Mouse (Mus musculus) forebrain, embryonic 15.5 days (tissue): Measurements from ENCODE around the gene Npm3. TPM values are rescaled to one million over a fixed set of nuclear protein-coding genes. Genes with fewer than 3 reads are reported as not detected.

Experiments
- ATAC-seq: fragments of 200-750 bp; cut with Nextera tagmentation; replicated peaks from 2 replicates; pipeline ENCODE4 v1.8.0; 2017; ENCODE audit warnings: mild to moderate bottlenecking, moderate TSS enrichment, moderate library complexity
- H3K27ac ChIP-seq: fragments of 300-500 bp; sonication (generic); replicated peaks from 2 replicates; pipeline ENCODE4 v1.5.1; 2015; ENCODE audit warnings: mild to moderate bottlenecking, inconsistent platforms
- H3K27me3 ChIP-seq: fragments of 300-500 bp; sonication (generic); 2 replicates; pipeline ENCODE4 v1.6.1; 2015; ENCODE audit warnings: inconsistent platforms
- H3K36me3 ChIP-seq: fragments of 300-500 bp; sonication (generic); 2 replicates; pipeline ENCODE4 v1.6.1; 2015; ENCODE audit warnings: mild to moderate bottlenecking, inconsistent platforms
- H3K4me1 ChIP-seq: fragments of 300-500 bp; sonication (generic); 2 replicates; pipeline ENCODE4 v1.6.1; 2015; ENCODE audit warnings: inconsistent platforms
- H3K4me2 ChIP-seq: fragments of 300-500 bp; sonication (generic); replicated peaks from 2 replicates; pipeline ENCODE4 v1.6.1; 2015; ENCODE audit warnings: mild to moderate bottlenecking, inconsistent platforms
- H3K4me3 ChIP-seq: fragments of 300-500 bp; sonication (generic); 2 replicates; pipeline ENCODE4 v1.5.1; 2015; ENCODE audit warnings: mild to moderate bottlenecking, inconsistent platforms
- H3K9ac ChIP-seq: fragments of 300-500 bp; sonication (generic); replicated peaks from 2 replicates; pipeline ENCODE4 v1.6.1; 2015; ENCODE audit warnings: mild to moderate bottlenecking, inconsistent platforms
- H3K9me3 ChIP-seq: fragments of 300-500 bp; sonication (generic); 2 replicates; pipeline ENCODE4 v1.6.1; 2016; ENCODE audit warnings: inconsistent platforms
- WGBS: fragments of 180-500 bp; shearing (Covaris S2); methylation state at CpG from one replicate; pipeline ENCODE4 v1.1.7; 2015; ENCODE audit warnings: mixed read lengths; 5-methylcytosine and 5-hydroxymethylcytosine counted together
- polyA plus RNA-seq: library from polyadenylated mRNA; unstranded; fragments of >200 nt; fragmentation: Nextera tagmentation; extraction: Ambion mirVana; gene quantifications from 2 replicates; pipeline ENCODE4 v1.2.1, GENCODE M21; 2015

Npm3 gene
- polyA plus RNA-seq, 1 experiment from 2014 or later, result 9.5 TPM

GRCm38 (mm10) chr19:45740233-45740632, 9.2 kb downstream of the Npm3 start:
- no peak overlapping the region for H3K4me2 ChIP-seq
- peaks cover 93% of the 10 kb centered on the region for H3K27me3 ChIP-seq
- no peak for ATAC-seq
- H3K4me1 ChIP-seq, result peaks cover 34% of the 10 kb centered on the region
- H3K27ac ChIP-seq, result no peak overlapping the region
- H3K9me3 ChIP-seq, result no peaks in the 10 kb centered on the region
- H3K36me3 ChIP-seq, result no peaks in the 10 kb centered on the region
- no peak overlapping the region for H3K4me3 ChIP-seq
- WGBS, result 5% methylated on average over 13 of the region's 13 CpGs
- no peak overlapping the region for H3K9ac ChIP-seq

- no peak overlapping the region for H3K4me2 ChIP-seq
- peaks cover 92% of the 10 kb centered on the region for H3K27me3 ChIP-seq
- ATAC-seq, result no peak
- no peak overlapping the region for H3K4me3 ChIP-seq
- H3K9ac ChIP-seq, result no peak overlapping the region
- no peak overlapping the region for H3K27ac ChIP-seq
- no peaks in the 10 kb centered on the region for H3K36me3 ChIP-seq
- WGBS, result 50% methylated on average over 5 of the region's 5 CpGs
- no peaks in the 10 kb centered on the region for H3K9me3 ChIP-seq
- peaks cover 30% of the 10 kb centered on the region for H3K4me1 ChIP-seq
Observed at GRCm38 (mm10) chr19:45738521-45738920, 10.9 kb downstream of the Npm3 start.

- Histone ChIP-seq H3K4me1 (peaks cover 27% of the 10 kb centered on the region), H3K9ac (no peak overlapping the region), H3K4me3 (no peak overlapping the region), H3K9me3 (no peaks in the 10 kb centered on the region), H3K27ac (no peak overlapping the region), H3K36me3 (no peaks in the 10 kb centered on the region), H3K4me2 (no peak overlapping the region), H3K27me3 (peaks cover 91% of the 10 kb centered on the region)
- ATAC-seq, result no peak
- WGBS, result 60% methylated on average over 10 of the region's 10 CpGs
Observed at GRCm38 (mm10) chr19:45737846-45738484, 11.4 kb downstream of the Npm3 start.

- WGBS, result 8% methylated on average over 23 of the region's 23 CpGs
- Histone ChIP-seq H3K36me3 (no peaks in the 10 kb centered on the region), H3K9ac (no peak overlapping the region; the same call in 1 of the 2 replicates), H3K27ac (no peak overlapping the region), H3K4me1 (peaks cover 21% of the 10 kb centered on the region), H3K27me3 (peaks cover 93% of the 10 kb centered on the region), H3K9me3 (no peaks in the 10 kb centered on the region), H3K4me3 (peak overlapping the region; percentile 35), H3K4me2 (peak overlapping the region; percentile 60)
- no peak for ATAC-seq
Observed at GRCm38 (mm10) chr19:45737208-45737845, 12.1 kb downstream of the Npm3 start.

GRCm38 (mm10) chr19:45736855-45737207, 12.6 kb downstream of the Npm3 start:
- 1% methylated on average over 28 of the region's 28 CpGs for WGBS
- no peak overlapping the region for H3K27ac ChIP-seq
- H3K9me3 ChIP-seq, result no peaks in the 10 kb centered on the region
- H3K4me3 ChIP-seq, result peak overlapping the region; percentile 35
- peak; percentile 46; the same call in 1 of the 2 replicates for ATAC-seq
- H3K27me3 ChIP-seq, result peaks cover 88% of the 10 kb centered on the region
- H3K4me2 ChIP-seq, result peak overlapping the region; percentile 60
- H3K9ac ChIP-seq, result no peak overlapping the region; the same call in 1 of the 2 replicates
- no peaks in the 10 kb centered on the region for H3K36me3 ChIP-seq
- H3K4me1 ChIP-seq, result peaks cover 16% of the 10 kb centered on the region

GRCm38 (mm10) chr19:45736241-45736640, 13.2 kb downstream of the Npm3 start:
- Histone ChIP-seq H3K27ac (no peak overlapping the region), H3K4me1 (peaks cover 10% of the 10 kb centered on the region), H3K9me3 (no peaks in the 10 kb centered on the region), H3K4me3 (no peak overlapping the region), H3K27me3 (peaks cover 82% of the 10 kb centered on the region), H3K36me3 (no peaks in the 10 kb centered on the region), H3K9ac (no peak overlapping the region), H3K4me2 (no peak overlapping the region)
- 50% methylated on average over 1 of the region's 1 CpGs for WGBS
- ATAC-seq, result no peak

GRCm38 (mm10) chr19:45734762-45735161, 14.6 kb downstream of the Npm3 start:
- Histone ChIP-seq H3K4me3 (no peak overlapping the region), H3K36me3 (no peaks in the 10 kb centered on the region), H3K4me1 (peaks cover 10% of the 10 kb centered on the region), H3K9me3 (no peaks in the 10 kb centered on the region), H3K27ac (no peak overlapping the region), H3K9ac (no peak overlapping the region), H3K4me2 (no peak overlapping the region), H3K27me3 (peaks cover 72% of the 10 kb centered on the region)
- no peak for ATAC-seq
- WGBS, result 50% methylated on average over 7 of the region's 7 CpGs

- H3K27me3 ChIP-seq, result peaks cover 66% of the 10 kb centered on the region
- WGBS, result 79% methylated on average over 5 of the region's 5 CpGs
- no peak for ATAC-seq
- no peak overlapping the region for H3K9ac ChIP-seq
- no peak overlapping the region for H3K4me2 ChIP-seq
- no peak overlapping the region for H3K27ac ChIP-seq
- H3K36me3 ChIP-seq, result no peaks in the 10 kb centered on the region
- no peaks in the 10 kb centered on the region for H3K9me3 ChIP-seq
- peaks cover 10% of the 10 kb centered on the region for H3K4me1 ChIP-seq
- no peak overlapping the region for H3K4me3 ChIP-seq
Observed at GRCm38 (mm10) chr19:45734191-45734590, 15.2 kb downstream of the Npm3 start.

GRCm38 (mm10) chr19:45733564-45733963, 15.8 kb downstream of the Npm3 start:
- Histone ChIP-seq H3K4me1 (peaks cover 10% of the 10 kb centered on the region), H3K36me3 (no peaks in the 10 kb centered on the region), H3K27ac (no peak overlapping the region), H3K9ac (no peak overlapping the region), H3K27me3 (peaks cover 60% of the 10 kb centered on the region), H3K4me3 (no peak overlapping the region), H3K9me3 (no peaks in the 10 kb centered on the region), H3K4me2 (no peak overlapping the region)
- WGBS, result 21% methylated on average over 10 of the region's 10 CpGs
- ATAC-seq, result no peak

GRCm38 (mm10) chr19:45731658-45732057, 17.7 kb downstream of the Npm3 start:
- ATAC-seq, result no peak

GRCm38 (mm10) chr19:45730042-45730441, 19.3 kb downstream of the Npm3 start:
- ATAC-seq, result no peak
- Histone ChIP-seq H3K9ac (no peak overlapping the region), H3K27me3 (peaks cover 29% of the 10 kb centered on the region), H3K27ac (no peak overlapping the region), H3K9me3 (no peaks in the 10 kb centered on the region), H3K36me3 (no peaks in the 10 kb centered on the region), H3K4me2 (no peak overlapping the region), H3K4me1 (no peaks in the 10 kb centered on the region), H3K4me3 (no peak overlapping the region)
- WGBS, result 73% methylated on average over 8 of the region's 8 CpGs

More at GRCm38 (mm10) chr19:45731658-45732057, 17.7 kb downstream of the Npm3 start:
- no peak overlapping the region for H3K9ac ChIP-seq
- H3K36me3 ChIP-seq, result no peaks in the 10 kb centered on the region
- no peak overlapping the region for H3K4me3 ChIP-seq
- peaks cover 41% of the 10 kb centered on the region for H3K27me3 ChIP-seq
- no peak overlapping the region for H3K27ac ChIP-seq
- H3K4me1 ChIP-seq, result peaks cover under 1% of the 10 kb centered on the region
- H3K4me2 ChIP-seq, result no peak overlapping the region
- no peaks in the 10 kb centered on the region for H3K9me3 ChIP-seq
- WGBS, result 92% methylated on average over 7 of the region's 7 CpGs

- 80% methylated on average over 10 of the region's 10 CpGs for WGBS
- ATAC-seq, result no peak
- Histone ChIP-seq H3K9ac (no peak overlapping the region), H3K9me3 (no peaks in the 10 kb centered on the region), H3K27ac (no peak overlapping the region), H3K4me3 (no peak overlapping the region), H3K4me2 (no peak overlapping the region), H3K27me3 (0 out of 2 replicates have a peak, but pooled peaks cover 4% of the 10 kb centered on the region), H3K36me3 (no peaks in the 10 kb centered on the region), H3K4me1 (no peaks in the 10 kb centered on the region)
Observed at GRCm38 (mm10) chr19:45727231-45727630, 22.2 kb downstream of the Npm3 start.
